Mouse (Mus musculus): ENCODE results near the gene Tlcd2.

GRCm38 (mm10) chr11:75508162-75508561, 46.6 kb downstream of the Tlcd2 start:
- TF ChIP-seq CTCF (conservative IDR thresholded peaks at IDR 0.05 in 1 of 2, IDR thresholded peaks at IDR 0.05 in 1 of 2; ENCODE audit: low read depth in 2 of 2, low read length in 2 of 2) (no peak), ZKSCAN1 (IDR thresholded peaks at IDR 0.05; ENCODE audit: borderline replicate concordance, low read depth, low read length) (no peak), MAX (IDR thresholded peaks at IDR 0.05; ENCODE audit: low read length) (no peak), JUND (conservative IDR thresholded peaks at IDR 0.05; ENCODE audit: low read depth, low read length) (no peak), USF1 (IDR thresholded peaks at IDR 0.05; ENCODE audit: low read depth, low read length) (no peak), POLR2A (IDR thresholded peaks at IDR 0.05; ENCODE audit: low read depth, low read length) (no peak), TBP (conservative IDR thresholded peaks at IDR 0.05; ENCODE audit: low read depth, low read length) (no peak), EP300 (IDR thresholded peaks at IDR 0.05; ENCODE audit: low read length) (no peak), SIN3A (IDR thresholded peaks at IDR 0.05; ENCODE audit: low read length) (no peak), MYC (IDR thresholded peaks at IDR 0.05; ENCODE audit: low read depth, low read length) (no peak)
